Mouse (Mus musculus) lung, embryonic 15.5 days (tissue): Measurements from ENCODE around the gene Ccdc81. TPM values are rescaled to one million over a fixed set of nuclear protein-coding genes. Genes with fewer than 3 reads are reported as not detected.
A peak's percentile ranks its signal among the peaks of the same experiment; 100 is the strongest.

ENCODE experiments used
- ATAC-seq: fragments of 200-750 bp; cut with Nextera tagmentation; 2 replicates; pipeline ENCODE4 v1.8.0; 2017; ENCODE audit warnings: moderate number of reproducible peaks, borderline replicate concordance; ENCODE audit not compliant: low FRiP score, low TSS enrichment; ENCODE audit errors: extremely low read depth
- H3K27ac ChIP-seq: fragments of 300-500 bp; sonication (generic); 2 replicates; pipeline ENCODE4 v1.5.1; 2015; ENCODE audit warnings: moderate library complexity, mild to moderate bottlenecking, inconsistent platforms
- H3K27me3 ChIP-seq: fragments of 300-500 bp; sonication (generic); 2 replicates; pipeline ENCODE4 v1.6.1; 2015; ENCODE audit warnings: inconsistent platforms
- H3K36me3 ChIP-seq: fragments of 300-500 bp; sonication (generic); 2 replicates; pipeline ENCODE4 v1.6.1; 2015; ENCODE audit warnings: inconsistent platforms
- H3K4me1 ChIP-seq: fragments of 300-500 bp; sonication (generic); 2 replicates; pipeline ENCODE4 v1.6.1; 2015; ENCODE audit warnings: inconsistent platforms
- H3K4me2 ChIP-seq: fragments of 300-500 bp; sonication (generic); 2 replicates; pipeline ENCODE4 v1.6.1; 2015; ENCODE audit warnings: inconsistent platforms, mild to moderate bottlenecking, moderate library complexity
- H3K4me3 ChIP-seq: fragments of 300-500 bp; sonication (generic); 2 replicates; pipeline ENCODE4 v1.5.1; 2015; ENCODE audit warnings: mild to moderate bottlenecking, inconsistent platforms
- H3K9ac ChIP-seq: fragments of 300-500 bp; sonication (generic); 2 replicates; pipeline ENCODE4 v1.6.1; 2015; ENCODE audit warnings: inconsistent platforms
- H3K9me3 ChIP-seq: fragments of 300-500 bp; sonication (generic); 2 replicates; pipeline ENCODE4 v1.6.1; 2016; ENCODE audit warnings: inconsistent platforms
- WGBS: fragments of 180-500 bp; shearing (Covaris S2); methylation state at CpG from one replicate; pipeline ENCODE4 v1.1.7; 2015; 5-methylcytosine and 5-hydroxymethylcytosine counted together
- polyA plus RNA-seq: library from polyadenylated mRNA; unstranded; fragments of >200 nt; fragmentation: Nextera tagmentation; extraction: Ambion mirVana; gene quantifications from 2 replicates; pipeline ENCODE4 v1.2.1, GENCODE M21; 2015

Ccdc81 gene
- polyA plus RNA-seq, 1 experiment from 2014 or later = 0.17 TPM

DNA sequence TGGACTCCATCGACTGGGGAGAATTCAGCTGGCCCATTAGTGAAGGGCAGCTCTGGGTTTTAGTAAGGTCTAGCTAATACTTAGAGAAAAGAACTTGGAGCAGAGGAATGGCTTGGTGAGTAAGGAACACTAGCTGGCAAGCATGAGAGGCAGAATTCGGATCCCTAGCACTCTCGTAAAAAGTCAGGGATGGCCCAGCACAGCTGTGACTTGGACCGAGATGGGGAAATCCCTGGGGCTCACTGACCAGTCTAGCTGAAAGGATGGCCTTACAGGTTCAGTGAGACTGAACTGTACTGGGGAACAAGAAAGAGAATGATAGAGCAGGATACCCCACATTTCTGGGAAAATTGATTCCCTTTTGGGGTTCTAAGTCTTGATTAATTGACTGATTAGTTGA, 6.3 kb upstream of the Ccdc81 start:
- no peaks in the 10 kb centered on the region for H3K4me1 ChIP-seq
- no peak overlapping the region for H3K27ac ChIP-seq
- 77% methylated on average over 4 of the region's 4 CpGs for WGBS
- H3K4me2 ChIP-seq = no peak overlapping the region
- no peaks in the 10 kb centered on the region for H3K36me3 ChIP-seq
- no peak overlapping the region for H3K9ac ChIP-seq
- H3K4me3 ChIP-seq = no peak overlapping the region
- no peaks in the 10 kb centered on the region for H3K9me3 ChIP-seq
- H3K27me3 ChIP-seq = no peaks in the 10 kb centered on the region
- ATAC-seq = no peak

DNA sequence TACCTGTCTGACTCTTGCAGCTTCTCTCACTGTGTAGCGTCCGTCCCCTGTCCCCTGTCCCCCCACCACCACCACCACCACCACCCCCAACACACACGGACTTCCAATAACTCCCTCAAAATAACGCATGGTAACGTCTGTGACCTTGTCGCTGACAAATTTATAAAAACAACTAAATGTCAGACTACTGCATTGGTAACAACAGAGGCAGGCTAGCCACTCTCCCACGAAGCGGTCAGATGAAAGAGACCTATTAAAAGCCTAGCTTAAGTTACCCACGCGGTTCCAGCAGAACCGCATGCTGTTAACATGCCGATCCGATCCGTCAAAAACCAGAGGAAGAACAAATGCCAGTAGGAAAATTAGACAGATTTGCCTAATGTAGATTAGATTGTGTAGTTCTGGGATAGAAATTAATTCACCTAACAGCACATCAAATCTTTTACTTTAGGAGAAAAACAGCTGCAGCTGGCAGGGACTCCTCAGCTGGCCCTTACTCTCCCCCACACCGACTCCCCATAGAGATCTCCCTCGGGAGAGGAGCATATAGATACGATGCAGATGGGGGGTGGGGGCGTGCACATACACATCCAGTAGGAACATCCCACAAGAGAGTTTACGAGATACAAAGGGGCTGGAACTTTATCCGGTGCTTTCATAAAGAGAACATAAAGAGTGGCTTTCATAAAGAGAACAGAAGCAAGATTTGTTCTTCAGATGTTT, 5.6 kb upstream of the Ccdc81 start:
- Histone ChIP-seq H3K27me3 (no peaks in the 10 kb centered on the region), H3K36me3 (no peaks in the 10 kb centered on the region), H3K27ac (no peak overlapping the region), H3K4me1 (no peaks in the 10 kb centered on the region), H3K9me3 (no peaks in the 10 kb centered on the region), H3K4me2 (no peak overlapping the region), H3K9ac (no peak overlapping the region), H3K4me3 (no peak overlapping the region)
- 63% methylated on average over 20 of the region's 20 CpGs for WGBS
- ATAC-seq = no peak

DNA sequence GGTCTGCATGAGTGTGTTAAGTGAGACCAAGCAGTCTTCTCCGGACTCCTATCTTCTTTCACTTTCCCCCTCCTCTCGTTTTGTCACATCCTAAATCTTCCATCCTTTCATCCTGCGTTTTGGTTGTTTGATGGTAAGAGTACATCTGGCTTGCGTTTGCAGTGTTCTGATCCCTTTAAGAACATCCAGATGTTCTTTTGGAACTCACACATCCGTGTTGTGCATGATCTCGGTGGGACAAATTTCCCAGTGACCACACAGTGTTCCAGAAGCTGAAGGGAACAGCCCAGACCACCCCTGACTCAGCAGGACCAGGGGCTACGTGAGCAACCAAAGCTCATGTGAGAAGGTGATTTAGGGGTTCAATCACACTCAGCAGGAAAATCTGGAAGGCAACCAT, 5.0 kb upstream of the Ccdc81 start:
- Histone ChIP-seq H3K27ac (no peak overlapping the region), H3K9me3 (no peaks in the 10 kb centered on the region), H3K36me3 (no peaks in the 10 kb centered on the region), H3K4me3 (no peak overlapping the region), H3K27me3 (no peaks in the 10 kb centered on the region), H3K4me1 (no peaks in the 10 kb centered on the region), H3K9ac (no peak overlapping the region), H3K4me2 (no peak overlapping the region)
- ATAC-seq = no peak
- 37% methylated on average over 7 of the region's 7 CpGs for WGBS

DNA sequence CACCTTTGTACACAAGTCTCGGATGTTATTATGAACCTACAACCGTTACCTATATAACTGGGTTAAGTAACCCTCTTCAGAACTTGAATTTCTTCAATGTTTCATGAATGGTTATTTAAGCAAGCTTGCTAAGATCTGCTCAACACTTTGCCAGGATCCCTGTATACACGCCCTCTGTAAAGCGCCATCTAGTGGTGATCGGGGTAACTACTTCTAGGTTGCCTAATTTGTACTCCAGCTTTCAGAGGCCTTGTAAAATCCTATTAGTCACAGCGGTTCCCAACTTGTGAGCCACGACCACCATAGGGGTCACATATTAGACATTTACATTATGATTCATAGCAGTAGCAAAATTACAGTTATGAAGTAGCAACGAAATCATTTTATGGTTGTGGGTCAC, 4.5 kb upstream of the Ccdc81 start:
- no peak for ATAC-seq
- no peak overlapping the region for H3K4me3 ChIP-seq
- H3K9ac ChIP-seq = no peak overlapping the region
- no peaks in the 10 kb centered on the region for H3K27me3 ChIP-seq
- no peaks in the 10 kb centered on the region for H3K36me3 ChIP-seq
- no peak overlapping the region for H3K4me2 ChIP-seq
- WGBS = 19% methylated on average over 8 of the region's 8 CpGs
- H3K4me1 ChIP-seq = no peaks in the 10 kb centered on the region
- no peak overlapping the region for H3K27ac ChIP-seq
- H3K9me3 ChIP-seq = no peaks in the 10 kb centered on the region

DNA sequence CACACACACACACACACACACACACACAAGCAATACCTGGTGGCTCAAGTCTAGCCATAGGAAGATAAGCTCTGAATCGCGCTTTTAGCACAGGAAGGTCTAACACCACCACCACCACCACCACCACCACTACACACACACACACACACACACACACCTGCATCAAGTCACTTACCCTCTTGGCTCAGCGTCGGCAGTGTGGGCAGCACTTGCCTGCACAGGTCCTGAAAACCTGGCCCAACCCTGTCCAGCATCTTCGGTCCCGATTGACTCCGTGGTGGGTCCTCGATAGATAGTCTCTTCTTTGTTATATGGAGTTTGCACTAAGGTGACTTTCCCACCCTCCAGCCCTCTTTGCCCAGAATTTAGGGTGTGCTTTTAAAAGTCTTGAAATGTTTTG, 422 bp downstream of the Ccdc81 start:
- H3K9me3 ChIP-seq = no peaks in the 10 kb centered on the region
- no peaks in the 10 kb centered on the region for H3K4me1 ChIP-seq
- H3K36me3 ChIP-seq = no peaks in the 10 kb centered on the region
- H3K4me2 ChIP-seq = peak overlapping the region; percentile 47
- peak; percentile 19; the same call in 1 of the 2 replicates for ATAC-seq
- no peak overlapping the region for H3K27ac ChIP-seq
- 70% methylated on average over 8 of the region's 8 CpGs for WGBS
- no peak overlapping the region for H3K9ac ChIP-seq
- H3K27me3 ChIP-seq = no peaks in the 10 kb centered on the region
- no peak overlapping the region for H3K4me3 ChIP-seq

DNA sequence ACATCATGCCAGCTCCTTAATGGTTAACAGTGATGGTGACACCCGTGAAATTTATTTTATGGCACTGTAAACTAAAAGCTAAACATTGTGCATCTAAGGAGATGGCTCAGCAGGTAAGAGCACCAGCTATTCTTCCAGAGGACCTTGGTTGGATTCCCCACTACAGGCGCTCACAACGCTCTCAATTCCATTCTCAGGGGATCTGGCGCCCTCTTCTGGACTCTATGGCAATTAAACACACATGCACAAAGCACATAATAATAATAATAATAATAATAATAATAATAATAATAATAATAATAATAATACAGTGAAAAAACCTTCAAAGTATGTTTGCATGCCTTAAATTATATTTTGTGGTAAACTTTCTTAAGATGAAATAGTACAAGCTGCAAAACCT, 11.6 kb downstream of the Ccdc81 start:
- WGBS = 31% methylated on average over 4 of the region's 4 CpGs
- Histone ChIP-seq H3K27ac (no peak overlapping the region), H3K4me2 (no peak overlapping the region), H3K9ac (no peak overlapping the region), H3K36me3 (no peaks in the 10 kb centered on the region), H3K4me1 (no peaks in the 10 kb centered on the region), H3K9me3 (no peaks in the 10 kb centered on the region), H3K4me3 (no peak overlapping the region), H3K27me3 (no peaks in the 10 kb centered on the region)
- no peak for ATAC-seq

DNA sequence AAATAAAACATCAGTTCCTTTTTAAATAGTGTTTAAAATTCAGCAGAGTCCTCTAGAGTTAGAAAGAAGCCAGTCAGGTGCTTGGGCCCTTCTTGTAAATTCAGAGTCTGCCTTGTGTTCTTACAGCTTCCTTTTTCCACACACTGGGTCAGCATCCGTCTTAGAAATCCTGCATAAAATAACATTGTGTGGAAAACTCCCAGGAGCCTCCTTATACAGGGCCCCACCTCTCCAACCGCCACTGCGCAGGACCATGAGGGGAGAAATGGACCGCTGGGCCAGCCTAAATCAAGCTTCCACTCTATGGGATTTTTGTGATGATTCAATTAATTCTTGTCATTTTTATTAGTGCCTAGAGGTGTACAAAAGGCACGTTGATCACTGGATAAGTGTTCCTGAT, 12.0 kb downstream of the Ccdc81 start:
- WGBS = 85% methylated on average over 5 of the region's 5 CpGs
- Histone ChIP-seq H3K27ac (no peak overlapping the region), H3K4me3 (no peak overlapping the region), H3K36me3 (no peaks in the 10 kb centered on the region), H3K4me2 (no peak overlapping the region), H3K4me1 (no peaks in the 10 kb centered on the region), H3K27me3 (no peaks in the 10 kb centered on the region), H3K9ac (no peak overlapping the region), H3K9me3 (no peaks in the 10 kb centered on the region)
- ATAC-seq = no peak

DNA sequence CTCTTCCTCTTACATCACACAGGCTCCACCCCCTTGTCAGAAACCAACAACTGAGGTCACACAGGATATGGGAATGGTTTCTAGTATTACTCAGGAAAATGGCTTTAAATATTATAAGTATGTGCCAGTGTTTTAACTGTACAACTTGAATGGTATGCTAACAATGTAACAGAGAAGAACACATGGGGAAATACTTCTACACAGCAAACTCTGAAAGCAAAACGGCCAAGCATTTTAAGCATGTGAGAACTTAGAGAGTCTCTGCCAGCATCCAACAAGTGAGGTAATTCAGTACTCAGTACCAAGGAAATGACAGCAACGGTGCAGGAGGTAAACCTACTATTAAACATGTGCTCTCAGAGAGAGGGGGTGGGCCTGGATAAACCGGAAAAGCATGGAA, 18.9 kb downstream of the Ccdc81 start:
- whole genome bisulfite sequencing = 52% methylated on average over 3 of the region's 3 CpGs
- no peak for ATAC-seq
- Histone ChIP-seq H3K27ac (no peak overlapping the region), H3K9ac (no peak overlapping the region), H3K9me3 (no peaks in the 10 kb centered on the region), H3K4me3 (no peak overlapping the region), H3K36me3 (no peaks in the 10 kb centered on the region), H3K27me3 (no peaks in the 10 kb centered on the region), H3K4me2 (no peak overlapping the region), H3K4me1 (no peaks in the 10 kb centered on the region)

DNA sequence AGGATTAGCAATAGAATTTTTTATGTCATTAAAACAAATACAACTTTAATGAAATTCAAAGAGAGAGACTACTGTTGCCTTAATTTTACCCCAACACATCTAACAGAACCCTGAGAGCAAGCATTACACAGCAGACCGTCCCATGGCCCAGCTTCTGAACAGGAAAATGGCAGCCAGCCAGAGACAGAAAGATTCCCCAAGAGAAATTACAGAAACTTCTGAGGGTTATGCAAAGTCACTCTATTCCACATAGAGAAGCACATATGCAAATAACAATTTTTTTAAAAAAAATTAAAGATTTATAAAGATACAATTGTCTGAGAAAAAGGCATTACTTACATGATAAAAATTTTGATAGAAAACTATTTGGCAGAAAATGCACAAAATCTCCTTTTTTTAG, 23.7 kb downstream of the Ccdc81 start:
- Histone ChIP-seq H3K4me1 (no peaks in the 10 kb centered on the region), H3K9ac (no peak overlapping the region), H3K27me3 (no peaks in the 10 kb centered on the region), H3K4me2 (no peak overlapping the region), H3K9me3 (no peaks in the 10 kb centered on the region), H3K4me3 (no peak overlapping the region), H3K36me3 (no peaks in the 10 kb centered on the region), H3K27ac (no peak overlapping the region)
- WGBS = 43% methylated on average over 1 of the region's 1 CpGs
- no peak for ATAC-seq

DNA sequence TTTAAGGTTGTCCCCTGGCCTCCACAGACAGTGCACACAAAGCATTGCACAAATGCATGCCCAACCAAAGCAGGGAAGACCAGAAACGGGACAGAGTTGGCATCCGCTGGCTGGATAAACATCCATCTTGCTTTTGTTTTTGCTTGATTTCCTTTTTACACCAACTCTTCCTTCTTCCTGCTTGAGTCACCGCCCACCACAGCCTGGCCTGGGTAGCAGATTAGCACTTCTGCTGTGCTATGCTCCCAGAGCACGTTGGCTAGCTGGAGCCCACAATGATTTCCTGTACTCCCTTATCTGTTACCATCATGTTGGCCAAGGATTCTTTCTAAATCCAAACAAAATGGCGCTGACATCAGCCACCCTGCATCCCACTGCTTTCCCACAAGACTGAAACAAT, 36.2 kb downstream of the Ccdc81 start:
- Histone ChIP-seq H3K27ac (no peak overlapping the region), H3K9ac (no peak overlapping the region), H3K4me3 (no peak overlapping the region), H3K4me2 (no peak overlapping the region), H3K4me1 (no peaks in the 10 kb centered on the region), H3K27me3 (no peaks in the 10 kb centered on the region), H3K9me3 (no peaks in the 10 kb centered on the region), H3K36me3 (no peaks in the 10 kb centered on the region)
- no peak for ATAC-seq
- WGBS = 60% methylated on average over 5 of the region's 5 CpGs

DNA sequence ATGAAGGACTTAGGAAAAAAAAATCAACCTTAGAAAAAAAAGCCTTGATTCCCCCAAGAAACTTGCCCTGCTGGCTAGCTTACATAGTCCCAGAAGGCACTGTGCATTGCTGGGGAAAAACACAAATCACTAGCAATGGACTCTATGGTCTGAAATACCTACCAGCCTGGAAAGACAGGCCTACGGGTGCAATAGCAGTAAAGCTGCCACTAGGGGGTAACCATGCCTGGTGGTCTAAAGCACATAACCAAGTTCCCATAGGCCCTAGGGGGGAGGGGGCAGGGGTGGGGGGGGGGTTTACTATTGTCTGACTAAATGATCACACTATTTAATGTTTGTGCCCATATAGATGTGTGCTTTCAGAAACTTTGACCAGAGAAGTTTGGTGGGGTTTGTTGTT, 38.7 kb downstream of the Ccdc81 start:
- Histone ChIP-seq H3K4me3 (no peak overlapping the region), H3K9ac (no peak overlapping the region), H3K4me1 (no peaks in the 10 kb centered on the region), H3K27ac (no peak overlapping the region), H3K27me3 (no peaks in the 10 kb centered on the region), H3K9me3 (no peaks in the 10 kb centered on the region), H3K4me2 (no peak overlapping the region), H3K36me3 (no peaks in the 10 kb centered on the region)
- no peak for ATAC-seq
- 82% methylated on average over 1 of the region's 1 CpGs for WGBS

DNA sequence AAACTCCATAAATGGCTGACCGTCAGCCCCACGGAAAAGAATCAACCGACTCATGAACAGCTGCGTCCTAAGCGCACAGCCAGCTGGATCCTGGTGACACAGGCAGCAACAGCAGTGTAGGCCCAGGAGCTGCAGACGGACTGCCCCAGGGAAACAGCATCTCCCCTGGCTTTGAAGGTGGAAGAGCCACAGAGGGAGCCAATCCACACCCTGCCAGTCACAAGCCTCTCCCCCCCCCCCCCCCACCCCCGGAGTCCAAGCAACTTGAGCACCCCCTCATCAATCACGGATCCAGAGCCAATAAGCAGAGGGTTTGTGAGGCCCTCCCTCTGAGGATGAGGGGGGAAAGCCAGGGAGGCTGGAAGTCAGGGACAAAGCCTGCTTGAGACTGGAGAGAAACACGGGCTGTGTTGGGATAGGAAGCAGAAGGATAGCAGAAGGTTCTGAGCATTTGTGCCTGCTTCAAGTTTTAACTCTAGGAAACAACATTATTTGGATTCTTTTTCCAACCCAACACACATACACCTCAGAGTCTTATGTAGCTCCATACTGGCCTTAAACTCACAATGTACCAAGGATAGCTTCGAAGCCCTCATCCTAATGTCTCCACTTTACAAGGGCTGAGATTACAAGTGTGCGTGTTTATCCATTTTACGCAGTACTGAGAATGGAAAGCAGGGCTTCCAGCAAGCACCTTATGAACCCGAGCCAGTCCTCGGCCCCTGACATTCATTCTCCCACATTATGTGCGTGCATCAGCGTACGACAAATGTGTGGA, 46.8 kb downstream of the Ccdc81 start:
- Histone ChIP-seq H3K27ac (no peak overlapping the region), H3K9me3 (no peaks in the 10 kb centered on the region), H3K27me3 (no peaks in the 10 kb centered on the region), H3K4me2 (no peak overlapping the region), H3K4me1 (no peaks in the 10 kb centered on the region), H3K9ac (no peak overlapping the region), H3K4me3 (no peak overlapping the region), H3K36me3 (no peaks in the 10 kb centered on the region)
- ATAC-seq = no peak
- WGBS = 58% methylated on average over 17 of the region's 17 CpGs
